Mouse (Mus musculus): ENCODE data around the gene Gm9758. TPM values are rescaled to one million over a fixed set of nuclear protein-coding genes. Genes with fewer than 3 reads are reported as not detected.
"Not testable (repeated sequence)": the region's sequence is repeated elsewhere in the genome, so short reads cannot be mapped to it uniquely, and the experiment has no call there.

The Gm9758 gene
- total RNA-seq (2021), result not detected
- long read RNA-seq, experiment 1, result 0 reads
- long read RNA-seq, experiment 2, result 0 reads

DNA sequence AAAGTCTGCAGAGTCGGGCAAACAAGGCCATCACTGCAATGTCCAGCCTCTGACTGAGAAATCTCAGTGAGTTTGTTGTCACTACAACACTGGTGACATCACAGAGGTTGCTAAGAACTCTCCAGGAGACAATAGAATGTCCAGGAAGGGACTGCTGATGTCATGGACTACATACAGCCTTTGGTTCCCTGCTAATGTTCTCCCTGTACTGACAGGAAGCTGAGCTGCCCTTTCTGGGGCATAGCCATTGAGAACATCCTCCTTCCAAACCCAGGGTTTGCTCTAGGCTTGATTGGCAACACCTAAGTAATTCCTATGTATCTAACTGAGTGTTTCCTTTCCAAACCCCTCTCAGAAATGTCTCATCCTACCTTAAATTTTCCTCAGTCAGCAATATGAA is at the start of gene Gm9758:
Gm9758 (minus strand) TSS at position 101 of the 400 bp plus-strand sequence.
- DNase-seq, result not testable (repeated sequence)

- DNase-seq, result not testable (repeated sequence)
These were observed 49.1 kb upstream of the Gm9758 start for GRCm38 (mm10) chr5:14963821-14964220.

- DNase-seq, result not testable (repeated sequence)
These were observed 46.8 kb upstream of the Gm9758 start for GRCm38 (mm10) chr5:14961502-14961901.

- DNase-seq, result not testable (repeated sequence)
These were observed 41.4 kb upstream of the Gm9758 start for GRCm38 (mm10) chr5:14955928-14956706.

DNA sequence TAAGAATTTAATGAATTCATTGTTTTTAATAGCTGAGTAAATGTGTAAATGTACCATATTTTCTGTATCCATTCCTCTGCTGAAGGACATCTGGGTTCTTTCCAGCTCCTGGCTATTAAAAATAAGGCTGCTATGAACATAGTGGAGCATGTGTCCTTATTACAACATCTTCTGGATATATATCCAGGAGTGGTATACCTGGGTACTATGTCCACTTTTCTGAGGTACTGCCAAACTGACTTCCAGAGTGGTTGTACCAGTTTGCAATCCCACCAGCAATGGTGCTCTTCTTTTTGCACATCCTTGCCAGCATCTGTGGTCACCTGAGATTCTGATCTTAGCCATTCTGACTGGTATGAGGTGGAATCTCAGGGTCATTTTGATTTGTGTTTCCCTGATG is 38.9 kb upstream of the Gm9758 start:
- DNase-seq, result not testable (repeated sequence)

DNA sequence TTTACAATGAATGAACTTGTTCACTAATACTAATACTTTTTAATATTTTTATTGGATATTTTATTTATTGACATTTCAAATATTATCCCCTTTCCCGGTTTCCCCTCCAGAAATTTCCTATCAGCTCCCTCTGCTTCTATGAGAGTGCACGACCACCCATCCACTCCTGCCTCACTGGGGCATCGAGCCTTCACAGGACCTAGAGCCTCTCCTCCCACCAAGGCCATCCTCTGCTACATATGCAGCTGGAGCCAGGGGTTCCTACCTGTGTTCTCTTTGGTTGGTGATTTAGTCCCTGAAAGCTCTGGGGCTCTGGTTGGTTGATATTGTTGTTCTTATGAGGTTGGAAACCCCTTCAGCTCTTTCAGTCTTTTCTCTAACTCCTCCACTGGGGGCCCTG is 38.0 kb upstream of the Gm9758 start:
- not testable (repeated sequence) for DNase-seq

GRCm38 (mm10) chr5:14951822-14952221 is 37.1 kb upstream of the Gm9758 start:
- not testable (repeated sequence) for DNase-seq

- DNase-seq, result not testable (repeated sequence)
These were observed 32.9 kb upstream of the Gm9758 start for GRCm38 (mm10) chr5:14947482-14948198.

- DNase-seq, result not testable (repeated sequence)
These were observed 30.8 kb upstream of the Gm9758 start for GRCm38 (mm10) chr5:14945524-14945923.

- not testable (repeated sequence) for DNase-seq
These were observed 26.3 kb upstream of the Gm9758 start for GRCm38 (mm10) chr5:14941043-14941442.

GRCm38 (mm10) chr5:14938329-14938728 is 23.6 kb upstream of the Gm9758 start, which contains the start of gene Speer4e:
TSS of gene Speer4e (minus strand) at chr5:14938429.
- not testable (repeated sequence) for DNase-seq

DNA sequence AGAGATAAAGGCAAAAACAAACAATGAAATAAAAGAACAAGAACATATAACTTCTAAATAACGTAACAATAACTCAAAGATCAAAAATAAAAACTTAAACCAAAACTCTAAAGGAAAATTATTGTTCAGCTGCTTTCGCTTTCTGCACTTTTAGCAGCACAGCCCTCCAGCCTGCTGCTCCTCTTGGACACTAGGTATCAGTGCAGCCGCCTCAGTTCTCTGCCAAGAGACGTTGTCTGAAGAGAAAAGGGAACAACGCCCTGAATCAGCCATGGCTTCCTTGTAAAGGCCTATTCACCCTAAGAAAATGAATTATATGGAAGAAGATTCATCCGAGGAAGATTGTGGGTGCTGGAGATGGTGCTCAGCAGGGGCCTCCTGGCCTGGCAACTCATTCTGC is 19.0 kb upstream of the Gm9758 start:
- DNase-seq, result not testable (repeated sequence)

DNA sequence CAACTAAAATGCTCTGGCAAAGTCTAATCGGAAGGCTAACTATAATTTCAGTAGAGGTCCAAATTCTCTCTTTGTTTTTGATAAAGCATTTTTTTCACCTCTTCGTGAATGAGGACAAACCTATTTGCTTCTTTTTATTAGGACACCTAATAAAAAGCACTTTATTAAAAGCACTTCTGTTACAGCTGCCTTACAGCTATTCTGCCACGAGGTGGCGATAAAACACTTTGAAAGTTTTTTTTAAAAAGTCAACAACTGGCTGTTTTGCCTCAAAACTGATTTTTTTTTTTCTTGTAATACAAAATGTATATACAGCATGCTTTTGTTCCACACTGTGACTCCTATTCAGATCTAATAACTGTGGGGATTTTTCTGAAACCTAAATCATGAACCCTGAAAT is 12.3 kb upstream of the Gm9758 start:
- DNase-seq, result not testable (repeated sequence)

DNA sequence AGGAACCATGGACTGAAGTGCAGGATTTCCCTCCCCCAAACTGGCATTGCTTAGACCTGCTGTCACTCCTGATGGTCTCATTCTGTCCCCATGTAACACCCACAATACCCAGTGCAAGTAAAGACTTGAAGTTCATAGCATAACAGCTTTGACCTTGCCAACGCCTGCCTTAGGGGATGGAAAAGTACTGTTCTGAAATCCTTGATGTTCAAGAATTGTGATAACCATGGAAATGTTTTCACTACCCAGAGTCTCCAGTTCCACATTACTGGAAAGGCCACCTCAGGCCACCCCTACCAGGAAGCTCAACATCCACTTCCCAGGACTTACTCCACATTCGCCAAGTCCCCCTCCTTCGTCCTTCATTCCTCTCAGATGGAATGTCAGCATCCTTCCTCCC is 338 bp downstream of the Gm9758 start:
- DNase-seq, result not testable (repeated sequence)

- DNase-seq, result not testable (repeated sequence)
These were observed 11.2 kb downstream of the Gm9758 start for GRCm38 (mm10) chr5:14903539-14903938.

DNA sequence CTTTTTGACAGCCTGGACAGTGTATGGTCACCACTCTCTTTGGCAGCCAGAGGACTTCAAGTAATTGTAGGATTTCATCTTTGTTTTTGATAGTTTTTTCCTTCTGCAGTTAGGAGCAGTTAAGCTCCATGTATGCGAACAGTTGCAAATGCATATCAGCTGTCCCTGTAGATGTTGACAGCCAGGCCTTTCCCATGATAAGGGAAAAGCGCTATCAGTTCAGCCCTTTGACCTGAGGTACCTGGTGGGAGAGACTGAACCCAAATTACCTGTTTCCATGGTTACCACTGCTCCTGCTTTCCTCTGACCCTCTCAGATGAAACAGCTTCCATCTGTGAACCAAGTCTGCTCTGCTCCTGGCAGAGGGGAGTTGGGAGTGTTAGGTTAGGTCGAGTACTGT is 22.5 kb downstream of the Gm9758 start:
- DNase-seq, result no peak

GRCm38 (mm10) chr5:14885291-14885690 is 29.4 kb downstream of the Gm9758 start:
- DNase-seq, result not testable (repeated sequence)

Other genes with a start within 250 kb of the Gm9758 start
- gene Speer4e, start 23.5 kb upstream of the Gm9758 start, total RNA-seq (2021), result not detected
- gene Gm10354, start 64.0 kb upstream of the Gm9758 start, total RNA-seq (2021), result not detected
- not detected for gene Gm17019, start 118.1 kb upstream of the Gm9758 start, total RNA-seq (2021)

Data from heart, adult 18-20 months (tissue).